Mouse (Mus musculus) intestine, embryonic 14.5 days (tissue): ENCODE measurements at regions not wholly inside any gene's neighbourhood (a gene's known extent, or its start where the extent isn't known, plus 50 kb on each side); places are given as distances from the start of the nearest gene placed in this dataset.

Experiments
- ATAC-seq: fragments of 200-750 bp; cut with Nextera tagmentation; replicated peaks from 2 replicates; pipeline ENCODE4 v1.8.0; 2017; ENCODE audit warnings: low read depth, moderate number of reproducible peaks, moderate TSS enrichment, moderate library complexity; ENCODE audit not compliant: low FRiP score, low TSS enrichment
- DNase-seq: peaks from one replicate; pipeline ENCODE4 v3.0.0-alpha.2; 2018; ENCODE audit warnings: low spot score
- H3K27ac ChIP-seq: fragments of 300-500 bp; sonication (generic); 2 replicates; pipeline ENCODE4 v1.5.1; 2014; ENCODE audit warnings: low read depth, mild to moderate bottlenecking, control low read depth
- H3K27me3 ChIP-seq: fragments of 300-500 bp; sonication (generic); replicated peaks from 2 replicates; pipeline ENCODE4 v1.6.1; 2014; ENCODE audit warnings: low read length, control low read depth; ENCODE audit not compliant: control insufficient read depth, insufficient read depth
- H3K36me3 ChIP-seq: fragments of 300-500 bp; sonication (generic); 2 replicates; pipeline ENCODE4 v1.6.1; 2014; ENCODE audit warnings: low read length, control low read depth; ENCODE audit not compliant: control insufficient read depth, insufficient read depth
- H3K4me1 ChIP-seq: fragments of 300-500 bp; sonication (generic); replicated peaks from 2 replicates; pipeline ENCODE4 v1.6.1; 2014; ENCODE audit warnings: low read length, control low read depth, mixed read lengths; ENCODE audit not compliant: control insufficient read depth, insufficient read depth
- H3K4me2 ChIP-seq: fragments of 300-500 bp; sonication (generic); 2 replicates; pipeline ENCODE4 v1.6.1; 2014; ENCODE audit warnings: low read length
- H3K4me3 ChIP-seq: fragments of 300-500 bp; sonication (generic); 2 replicates; pipeline ENCODE4 v1.5.1; 2014; ENCODE audit warnings: low read depth, low read length, control low read depth, mixed read lengths
- H3K9ac ChIP-seq: fragments of 300-500 bp; sonication (generic); 2 replicates; pipeline ENCODE4 v1.6.1; 2014; ENCODE audit warnings: mild to moderate bottlenecking, low read length
- H3K9me3 ChIP-seq: fragments of 300-500 bp; sonication (generic); 2 replicates; pipeline ENCODE4 v1.6.1; 2016; ENCODE audit warnings: low read length, control low read depth; ENCODE audit not compliant: control insufficient read depth
- WGBS: fragments of 180-500 bp; shearing (Covaris S2); extraction: QIAGEN DNeasy Blood & Tissue Kit; methylation state at CpG from one replicate; pipeline ENCODE4 v1.1.7; 2014; 5-methylcytosine and 5-hydroxymethylcytosine counted together

- WGBS, result 74% methylated on average over 1 of the region's 1 CpGs
- Histone ChIP-seq H3K4me2 (no peak overlapping the region), H3K9ac (no peak overlapping the region), H3K9me3 (no peaks in the 10 kb centered on the region), H3K27ac (no peak overlapping the region), H3K4me1 (no peaks in the 10 kb centered on the region), H3K4me3 (no peak overlapping the region), H3K36me3 (no peaks in the 10 kb centered on the region), H3K27me3 (no peaks in the 10 kb centered on the region)
- DNase-seq, result no peak
- ATAC-seq, result no peak
Measured at GRCm38 (mm10) chr1:100551293-100551692, 778.7 kb downstream of the Cntnap5b start.

DNA sequence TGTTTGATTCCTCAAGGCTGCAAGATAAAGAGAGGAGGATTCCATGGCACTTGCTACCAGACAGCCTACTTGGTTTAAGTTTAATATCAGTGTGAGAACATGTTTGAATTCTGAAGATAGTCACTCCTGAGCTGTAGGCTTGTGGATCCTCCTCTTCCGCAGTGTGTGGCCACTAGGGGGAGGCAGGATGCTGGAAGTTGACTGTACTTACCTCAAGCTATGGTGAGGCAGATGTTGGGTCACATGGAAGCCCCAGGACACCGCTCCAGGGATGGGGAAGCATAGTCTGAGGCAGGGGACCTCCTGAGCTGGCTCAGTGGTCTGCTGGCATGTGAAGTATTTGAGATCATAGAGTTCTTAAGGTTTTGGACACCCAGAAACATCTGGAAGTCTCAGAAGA, 784.4 kb downstream of the Cntnap5b start:
- Histone ChIP-seq H3K4me3 (no peak overlapping the region), H3K36me3 (no peaks in the 10 kb centered on the region), H3K9ac (no peak overlapping the region), H3K9me3 (no peaks in the 10 kb centered on the region), H3K27ac (no peak overlapping the region), H3K4me1 (no peaks in the 10 kb centered on the region), H3K27me3 (no peaks in the 10 kb centered on the region), H3K4me2 (no peak overlapping the region)
- no peak for ATAC-seq
- peak; percentile 52 for DNase-seq
- WGBS, result 17% methylated on average over 2 of the region's 2 CpGs
